Mouse (Mus musculus): ENCODE data around the gene Ms4a7. TPM values are rescaled to one million over a fixed set of nuclear protein-coding genes. Genes with fewer than 3 reads are reported as not detected.

Ms4a7 gene
- polyA plus RNA-seq, 2 experiments from 2014 or later = not detected

Other genes with a start within 250 kb of the Ms4a7 start
- gene 1700017D01Rik, start 205.3 kb downstream of the Ms4a7 start, polyA plus RNA-seq (2017; shearing (Covaris generic)) = not detected
- gene 1700025F22Rik, start 170.8 kb downstream of the Ms4a7 start, polyA plus RNA-seq (2017; shearing (Covaris generic)) = not detected
- gene Ms4a13, start 139.4 kb downstream of the Ms4a7 start, polyA plus RNA-seq (2017; shearing (Covaris generic)) = not detected
- not detected for gene Ms4a12, start 103.7 kb downstream of the Ms4a7 start, polyA plus RNA-seq (2017; shearing (Covaris generic))
- gene Ms4a1, start 69.9 kb downstream of the Ms4a7 start, polyA plus RNA-seq (2017; shearing (Covaris generic)) = 10 to 100 TPM in 1 of 2 experiments, under 1 TPM in 1; 0.12 to 21.1 TPM
- not detected for gene Ms4a5, start 52.3 kb downstream of the Ms4a7 start, polyA plus RNA-seq (2017; shearing (Covaris generic))
- gene Ms4a14, start 21.7 kb downstream of the Ms4a7 start, polyA plus RNA-seq (2017; shearing (Covaris generic)) = not detected
- 1 to 10 TPM in 1 of 2 experiments, under 1 TPM in 1; 0.84 to 1.8 TPM for gene Ms4a4a, start 39.4 kb upstream of the Ms4a7 start, polyA plus RNA-seq (2017; shearing (Covaris generic))
- gene Ms4a4c, start 68.6 kb upstream of the Ms4a7 start, polyA plus RNA-seq (2017; shearing (Covaris generic)) = 10 to 100 TPM; 61.4 to 84.8 TPM
- 1,000 to 10,000 TPM; 2,426 to 2,599 TPM for gene Ms4a4b, start 107.4 kb upstream of the Ms4a7 start, polyA plus RNA-seq (2017; shearing (Covaris generic))
- gene Ms4a6c, start 133.2 kb upstream of the Ms4a7 start, polyA plus RNA-seq (2017; shearing (Covaris generic)) = 10 to 100 TPM; 13.4 to 20.1 TPM
- gene Gm8369, start 149.8 kb upstream of the Ms4a7 start, polyA plus RNA-seq (2017; shearing (Covaris generic)) = 100 to 1,000 TPM; 420 to 532 TPM
- 1,000 to 10,000 TPM; 1,239 to 1,299 TPM for gene Ms4a6b, start 180.4 kb upstream of the Ms4a7 start, polyA plus RNA-seq (2017; shearing (Covaris generic))
- 1 to 10 TPM; 3.9 to 6.3 TPM for gene Ms4a4d, start 200.7 kb upstream of the Ms4a7 start, polyA plus RNA-seq (2017; shearing (Covaris generic))

Data from CD4-positive, CD25-positive, alpha-beta regulatory T cell, adult 4 months (primary cell).